Mouse (Mus musculus) gastrocnemius, adult 8-10 months (tissue): ENCODE data around the gene Ints1. TPM values are rescaled to one million over a fixed set of nuclear protein-coding genes. Genes with fewer than 3 reads are reported as not detected.
A peak's percentile ranks its signal among the peaks of the same experiment; 100 is the strongest.

Source experiments
- DNase-seq, 2 experiments: peaks; one replicate each; pipeline ENCODE4 v3.0.0; 2022; ENCODE audit warnings: low spot score in 2 of 2
- total RNA-seq, 4 experiments: library from RNA; stranded (reverse); gene quantifications; 2 replicates each; pipeline ENCODE4 v1.2.4; 2022

Ints1 gene
- total RNA-seq, 4 experiments from 2014 or later: 29.3 to 37.0 (median 32.3) TPM

DNA sequence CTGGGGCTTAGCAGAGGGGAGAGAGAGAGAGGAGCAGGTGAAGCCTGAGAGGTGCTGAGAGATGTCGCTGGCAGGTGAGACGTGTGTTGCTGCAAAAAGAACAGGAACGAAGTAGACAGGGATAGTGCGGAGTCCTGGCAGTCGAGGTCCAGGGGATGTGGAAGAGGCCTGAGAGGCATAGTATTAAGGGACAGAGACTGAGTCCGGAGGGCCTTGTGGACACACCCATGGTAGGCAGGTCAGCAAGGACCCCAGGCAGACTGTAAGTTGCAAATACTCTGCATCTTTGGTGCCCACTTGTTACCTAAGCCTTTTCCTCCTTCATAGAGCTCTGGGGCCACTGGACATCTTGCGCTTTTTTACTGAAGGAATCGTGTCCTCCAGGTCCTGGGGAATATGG is 25.8 kb upstream of the Ints1 start:
- no peak for DNase-seq

DNA sequence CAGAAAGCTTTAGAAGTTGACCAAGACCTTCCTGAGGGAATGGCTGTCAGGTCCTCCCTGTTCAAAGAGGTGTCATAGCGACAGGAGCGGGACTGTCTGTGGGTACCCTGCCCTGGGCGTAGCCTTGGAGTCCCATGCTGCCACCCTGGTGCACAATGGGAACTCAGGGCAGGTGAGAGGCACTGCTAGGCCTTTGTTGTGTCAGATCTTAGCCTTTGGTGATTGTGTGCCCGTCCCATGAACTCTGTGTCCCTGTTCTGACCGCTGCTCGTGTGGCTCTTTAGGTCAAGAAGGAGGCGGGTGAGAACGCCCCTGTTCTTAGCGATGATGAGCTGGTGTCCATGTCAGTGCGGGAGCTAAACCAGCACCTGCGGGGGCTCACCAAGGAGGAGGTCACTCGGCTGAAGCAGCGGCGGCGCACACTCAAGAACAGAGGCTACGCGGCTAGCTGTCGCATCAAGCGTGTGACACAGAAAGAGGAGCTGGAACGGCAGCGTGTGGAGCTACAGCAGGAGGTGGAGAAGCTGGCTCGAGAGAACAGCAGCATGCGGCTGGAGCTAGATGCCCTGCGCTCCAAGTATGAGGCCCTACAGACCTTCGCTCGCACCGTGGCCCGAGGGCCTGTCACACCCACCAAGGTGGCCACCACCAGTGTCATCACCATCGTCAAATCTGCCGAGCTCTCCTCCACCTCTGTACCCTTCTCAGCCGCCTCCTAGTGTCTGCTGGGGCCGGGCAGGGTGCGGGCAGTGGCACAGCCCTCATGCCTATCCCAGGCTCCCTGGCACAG is 24.5 kb upstream of the Ints1 start:
- no peak for DNase-seq

DNA sequence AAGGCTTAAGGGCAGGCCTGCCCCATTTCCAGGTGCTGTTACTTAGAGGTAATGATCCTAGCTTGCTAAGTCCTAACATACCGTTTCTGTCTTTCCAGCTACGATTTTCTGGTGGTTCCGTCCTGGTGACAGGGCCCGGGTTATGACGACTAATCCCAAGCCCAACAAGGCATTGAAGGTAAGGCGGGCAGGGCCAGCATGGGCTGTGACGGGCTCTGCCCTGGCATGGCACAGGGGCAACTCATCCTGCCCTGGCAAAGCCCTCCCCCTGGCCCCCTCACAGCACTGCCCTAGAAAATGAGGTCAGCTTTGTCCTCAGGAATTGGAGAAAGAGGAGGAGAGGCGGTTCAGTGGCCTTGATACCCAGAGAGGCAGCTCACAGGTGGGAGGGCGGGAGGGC is 23.6 kb upstream of the Ints1 start:
- DNase-seq: no peak

DNA sequence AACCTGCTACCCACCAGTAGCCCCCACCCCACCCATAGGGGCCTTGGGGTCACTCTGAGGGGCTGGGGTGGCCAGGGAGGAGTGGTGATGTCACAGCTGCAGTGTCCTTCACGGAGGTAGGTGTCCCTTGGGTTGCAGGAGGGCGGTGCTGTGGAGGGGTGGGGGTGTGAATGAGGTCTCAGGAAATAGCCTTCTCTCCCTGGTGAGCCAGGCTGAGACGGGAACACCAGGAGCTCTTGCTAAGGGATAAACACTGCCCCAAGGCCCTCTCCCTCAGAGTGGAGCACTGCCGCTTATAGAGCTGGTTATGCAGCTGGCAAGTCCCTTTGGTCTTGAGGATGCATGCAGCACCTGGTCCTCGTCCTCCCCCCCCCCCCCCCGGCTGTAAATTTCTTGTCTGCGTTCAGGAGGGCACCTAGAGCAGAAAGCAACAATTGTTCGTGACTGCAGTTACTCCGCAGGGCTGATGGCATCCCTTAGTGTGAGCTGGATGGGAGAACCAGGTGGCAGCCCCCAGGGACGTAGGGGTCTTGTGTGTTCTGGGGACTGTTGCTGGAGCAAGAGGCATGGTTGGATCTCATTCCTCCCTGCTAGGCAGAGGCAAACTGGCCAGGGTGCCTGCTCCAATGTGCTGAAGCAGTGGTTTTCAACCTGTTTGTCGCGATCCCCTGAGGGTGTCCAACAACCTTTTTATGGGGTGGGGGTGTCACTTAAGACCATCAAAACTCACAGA is 22.9 kb upstream of the Ints1 start:
- DNase-seq: peak in 1 of 2 experiments; percentile 55

DNA sequence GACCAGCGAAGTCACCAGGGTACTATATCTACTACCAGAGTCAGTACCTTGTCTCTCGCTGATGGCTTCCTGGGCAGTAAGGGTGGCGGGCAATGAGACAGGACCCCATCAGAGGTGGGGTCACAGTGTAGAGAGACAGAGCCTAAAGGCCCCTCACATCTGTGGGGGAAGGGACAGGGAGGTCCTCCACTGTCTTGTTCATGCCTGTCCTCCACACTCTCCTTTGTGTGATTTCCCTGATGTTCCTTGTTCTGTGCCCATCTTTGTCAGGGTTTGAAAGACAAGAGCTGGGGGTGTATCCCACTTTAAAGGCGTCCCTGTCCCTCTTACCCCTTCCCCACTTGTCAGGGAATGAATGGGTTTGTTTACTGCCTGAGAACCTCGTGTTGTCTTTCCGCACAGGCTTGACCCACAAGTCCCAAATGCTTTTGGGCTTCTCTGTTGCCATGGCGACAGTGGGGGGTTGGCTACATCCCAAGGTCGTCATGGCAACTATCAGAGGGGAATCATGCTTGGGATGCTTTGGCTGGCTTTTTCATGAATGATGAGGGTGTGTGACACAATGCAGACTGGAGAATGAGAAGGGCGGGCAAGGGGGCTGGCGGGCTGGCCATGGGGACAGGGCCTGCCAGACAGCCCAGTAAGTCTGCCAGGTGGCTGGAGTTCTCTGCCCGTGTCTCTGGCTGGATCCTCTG is 22.1 kb upstream of the Ints1 start:
- DNase-seq: peak; percentile 78 to 83

DNA sequence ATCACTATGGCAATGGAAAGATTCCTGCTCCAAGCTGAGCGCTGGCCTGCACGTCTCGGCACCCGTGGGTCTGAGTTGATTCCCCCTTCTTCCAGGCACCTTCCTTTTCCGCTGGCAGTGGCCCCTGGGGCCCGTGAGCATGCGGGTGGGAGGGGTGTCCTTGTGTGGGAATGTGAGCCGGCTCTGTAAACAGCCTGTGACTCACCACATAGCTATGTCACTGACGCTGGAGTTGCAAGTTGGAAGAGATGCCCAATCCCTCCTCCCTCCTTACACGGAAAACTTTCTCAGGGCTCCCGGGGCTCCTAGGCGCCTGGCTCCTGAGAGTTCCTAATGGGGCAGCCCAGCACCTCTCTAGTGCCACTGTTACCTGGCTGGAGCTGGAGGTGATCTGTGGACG is 21.4 kb upstream of the Ints1 start:
- DNase-seq: peak; percentile 92 to 94

DNA sequence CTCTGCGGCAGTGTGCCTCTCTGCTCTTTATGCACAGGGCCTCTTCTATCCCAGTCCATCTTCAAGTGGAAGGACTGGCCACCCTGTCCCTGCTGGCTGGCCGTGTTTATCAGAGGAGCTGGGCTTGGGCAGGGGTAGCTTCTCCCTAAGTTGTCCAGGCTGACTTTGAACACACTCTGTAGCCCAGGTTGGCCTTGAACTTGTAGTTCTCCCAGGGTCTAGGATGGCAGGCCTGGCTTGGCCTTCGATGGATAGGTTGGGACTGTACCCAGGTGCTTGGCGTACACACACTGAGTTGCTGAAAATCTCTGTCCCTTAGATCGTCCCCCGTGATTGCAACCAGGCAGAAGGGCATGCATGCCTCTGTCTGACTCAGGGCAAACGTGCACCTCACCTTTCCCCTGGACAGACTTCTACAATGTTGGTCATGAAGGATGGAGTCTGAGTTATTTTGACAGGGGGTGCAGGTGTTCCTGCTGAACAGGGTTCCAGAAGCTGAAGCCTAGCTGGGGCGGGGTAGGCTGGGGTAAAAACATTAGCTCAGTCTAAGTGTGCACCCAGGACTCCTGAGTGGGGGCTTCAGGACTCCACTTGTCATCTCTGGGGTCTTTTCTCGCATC is 20.6 kb upstream of the Ints1 start:
- no peak for DNase-seq

DNA sequence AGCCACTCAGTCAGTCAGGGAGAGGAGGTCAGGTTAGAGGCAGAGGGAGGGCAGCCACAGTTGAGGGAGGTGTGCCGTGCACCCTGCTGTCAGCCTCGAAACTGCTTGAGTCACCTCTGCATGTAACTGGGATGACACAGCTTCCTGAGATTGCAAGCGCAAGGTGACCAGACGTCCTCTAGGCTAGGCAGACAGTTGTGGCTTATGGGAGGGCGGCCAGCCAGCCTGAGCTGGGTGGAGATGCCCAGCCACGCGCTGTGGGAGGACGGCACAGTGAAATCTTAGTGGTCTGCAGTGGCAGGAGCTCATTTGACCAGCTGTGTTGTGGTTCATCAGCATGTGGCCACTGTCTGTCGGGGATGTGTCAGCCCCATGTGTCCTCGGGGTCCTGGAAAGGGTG is 19.5 kb upstream of the Ints1 start:
- DNase-seq: peak; percentile 46 to 71

DNA sequence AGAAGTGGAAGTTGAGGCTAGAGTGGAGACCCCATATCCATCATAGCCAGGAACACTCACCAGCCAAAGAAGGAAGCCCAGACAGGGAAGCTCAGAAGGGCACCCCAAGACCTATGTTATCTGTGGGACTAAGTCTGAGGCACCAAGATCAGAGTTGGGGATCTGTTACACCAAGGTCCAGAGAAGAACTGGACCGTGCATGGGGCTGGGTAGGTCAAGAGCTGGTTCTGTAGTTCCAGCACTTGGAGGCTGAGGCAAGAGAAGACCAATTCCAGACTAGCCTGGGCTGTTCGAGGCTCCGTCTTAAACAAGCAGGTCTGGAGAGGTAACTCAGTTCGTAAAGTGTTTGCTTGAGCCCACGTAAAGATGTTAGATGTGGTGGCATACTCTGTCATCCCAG is 18.7 kb upstream of the Ints1 start:
- no peak for DNase-seq

DNA sequence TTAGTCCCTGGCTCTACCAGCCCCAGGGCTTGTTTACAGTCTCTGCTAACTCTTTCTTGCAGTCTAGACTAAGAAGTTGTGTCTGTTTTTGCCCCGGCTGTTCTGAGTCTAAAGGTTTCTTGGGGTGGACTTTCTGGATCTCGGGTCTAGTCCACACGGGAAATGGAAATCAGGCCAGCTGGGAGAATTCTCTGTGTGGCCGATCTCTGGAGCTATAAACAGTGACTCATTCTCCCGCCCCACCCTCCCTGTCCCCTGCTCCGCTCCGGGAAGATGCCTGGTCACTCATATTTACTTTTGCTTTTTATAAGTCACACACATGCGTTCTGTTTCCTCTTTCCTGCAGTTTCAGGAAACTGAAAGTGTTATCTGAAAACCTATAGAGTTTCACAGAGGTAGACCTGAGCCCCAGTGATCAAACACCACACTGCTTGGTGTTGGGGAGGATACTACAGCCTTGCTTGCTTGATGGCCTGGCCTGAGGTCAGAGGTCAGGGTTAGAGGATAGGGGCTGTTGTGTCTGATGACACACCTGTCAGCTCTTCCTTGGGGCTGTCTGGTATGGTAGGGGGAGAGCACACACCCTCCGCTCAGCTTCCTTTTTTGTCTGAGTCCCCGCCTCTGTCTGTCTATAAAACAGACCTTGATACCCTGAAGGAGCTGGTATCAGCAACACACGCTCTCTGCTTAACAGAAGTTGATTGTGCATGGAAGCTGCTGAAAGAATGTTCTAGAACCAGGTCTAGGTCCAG is 18.0 kb upstream of the Ints1 start:
- peak in 1 of 2 experiments; percentile 21 for DNase-seq

DNA sequence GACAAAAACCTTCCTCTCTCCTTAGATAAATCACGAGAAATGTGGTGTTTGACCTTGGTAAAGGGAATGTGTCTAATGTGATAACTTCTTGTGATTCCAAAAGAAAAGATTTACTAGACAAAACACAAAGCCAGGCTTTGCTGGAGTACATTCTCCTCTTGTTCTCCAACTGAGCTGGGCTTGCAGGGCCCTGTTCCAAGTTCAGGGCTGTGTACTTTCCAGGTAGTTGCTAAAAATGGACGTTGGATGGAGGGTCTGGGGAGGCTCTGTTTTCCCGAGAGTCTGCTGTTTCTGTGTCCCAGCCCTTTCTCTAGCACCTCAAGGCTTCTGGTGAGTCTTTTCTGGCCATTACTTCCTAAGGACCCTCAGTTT is 17.5 kb upstream of the Ints1 start:
- no peak for DNase-seq

DNA sequence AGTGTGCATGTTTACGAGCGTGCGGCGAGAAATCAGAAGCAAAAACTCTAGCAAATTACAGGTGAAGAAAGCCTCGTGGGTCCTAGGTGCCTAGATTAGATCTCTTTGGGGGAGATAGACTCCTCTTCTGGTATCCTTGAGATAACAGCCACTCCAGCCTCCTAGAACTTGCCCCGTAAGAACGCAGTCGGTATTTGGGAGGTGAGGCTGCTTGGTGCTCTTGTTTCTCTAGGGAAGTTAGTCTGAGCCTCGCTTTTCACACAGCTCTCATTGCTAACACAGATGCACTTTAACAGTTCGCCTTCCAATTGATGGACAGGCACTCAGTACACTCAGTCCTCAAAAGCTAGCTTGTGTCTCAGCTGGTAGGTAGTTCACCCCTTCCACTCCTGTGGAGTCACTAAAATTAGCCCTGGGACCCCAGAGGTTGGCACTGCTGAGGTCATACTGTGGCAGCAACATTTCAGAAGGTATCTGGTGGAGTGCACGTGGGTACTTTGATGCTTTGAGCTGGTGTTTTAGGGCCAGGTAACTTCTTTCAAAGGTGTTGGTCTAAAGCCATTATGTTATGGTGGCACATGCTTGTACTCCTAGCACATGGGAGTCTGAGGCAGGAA is 16.8 kb upstream of the Ints1 start:
- DNase-seq: no peak

DNA sequence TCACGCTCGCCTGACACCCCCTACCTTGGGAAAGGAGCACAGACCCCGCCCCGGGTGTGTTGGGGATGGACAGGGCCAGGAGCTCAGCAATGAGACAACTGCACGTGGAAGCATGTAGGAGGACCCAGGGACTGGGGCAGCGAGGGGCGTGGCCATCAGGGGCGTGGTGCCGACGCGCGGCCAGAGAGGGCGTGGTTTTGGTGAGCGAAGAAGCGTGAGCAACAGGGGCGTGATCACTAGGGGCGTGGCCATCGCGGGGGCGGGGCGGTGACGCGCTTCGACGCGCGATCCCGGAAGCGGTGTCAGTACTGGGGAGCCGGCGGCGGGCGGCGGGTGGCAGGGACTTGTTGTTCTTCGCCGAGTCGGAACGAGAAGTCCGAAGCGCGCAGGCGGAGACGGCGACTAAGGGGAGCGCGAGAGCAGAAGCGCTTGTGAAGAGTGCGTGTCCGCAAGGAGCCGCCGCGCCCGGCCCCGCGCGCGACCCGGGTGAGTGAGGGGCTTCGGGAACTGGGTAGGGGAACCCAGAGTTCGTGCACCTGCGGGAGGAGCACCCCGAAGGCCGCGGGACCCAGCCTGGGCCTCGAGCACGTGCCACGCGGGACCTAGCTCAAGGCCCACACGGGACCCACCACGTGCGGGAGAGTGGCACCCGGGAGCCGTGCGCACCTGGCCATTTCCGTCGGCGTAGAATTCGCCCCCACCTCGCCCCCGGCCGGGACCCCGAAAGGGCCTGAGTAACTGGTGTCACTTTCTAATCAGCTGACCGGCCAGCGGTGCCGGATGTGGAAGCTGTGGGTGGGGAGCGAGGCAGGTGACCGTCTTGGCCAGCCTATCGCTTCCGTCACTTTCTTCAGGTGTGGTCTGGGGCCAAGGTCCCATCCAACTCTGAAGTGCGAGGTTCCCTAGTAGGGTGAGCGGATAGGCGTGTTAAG is 16.0 kb upstream of the Ints1 start, which contains the start of gene Mafk:
Gene Mafk, plus strand, starts transcription at position 287 of the 932 bp plus-strand sequence.
- peak; percentile 98 for DNase-seq

DNA sequence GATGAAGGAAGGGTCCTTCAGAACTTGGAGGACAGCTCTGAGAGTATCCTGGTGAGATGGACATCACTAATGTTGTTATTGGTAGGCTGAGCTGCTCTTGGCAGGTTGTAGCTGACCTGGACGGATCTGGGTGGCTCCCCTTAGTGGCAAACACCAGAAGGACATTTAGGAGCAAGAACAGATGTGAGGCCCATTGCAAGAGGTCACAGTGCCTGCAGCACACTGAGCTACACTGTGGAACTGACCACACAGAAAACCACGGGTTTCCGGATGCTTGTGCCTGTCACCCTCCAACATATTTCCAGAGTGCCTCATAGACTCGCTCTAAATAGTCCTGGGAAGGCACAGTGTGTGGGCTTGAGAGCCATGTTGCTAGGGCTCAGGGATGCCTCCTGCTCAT is 14.0 kb upstream of the Ints1 start:
- DNase-seq: no peak

DNA sequence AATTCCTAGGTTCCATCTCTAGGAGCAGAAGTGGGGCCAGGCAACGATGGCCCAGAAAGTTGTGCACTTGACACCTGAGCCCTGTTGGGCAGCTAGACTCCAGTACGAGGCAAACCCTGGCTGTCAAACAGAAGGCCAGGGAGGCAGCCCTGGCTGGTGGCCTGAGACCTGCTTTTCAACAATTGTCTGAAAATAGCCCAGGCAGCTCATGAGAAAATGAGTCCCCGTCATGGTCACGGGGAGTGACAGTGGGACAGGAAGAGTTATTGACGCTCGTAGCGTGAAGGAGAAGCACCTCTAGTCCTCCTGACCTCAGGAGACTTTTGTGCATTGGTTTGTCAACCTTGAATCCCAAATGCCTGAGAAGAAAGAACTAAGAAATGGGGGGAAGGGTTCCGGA is 5.9 kb upstream of the Ints1 start:
- peak in 1 of 2 experiments; percentile 42 for DNase-seq

DNA sequence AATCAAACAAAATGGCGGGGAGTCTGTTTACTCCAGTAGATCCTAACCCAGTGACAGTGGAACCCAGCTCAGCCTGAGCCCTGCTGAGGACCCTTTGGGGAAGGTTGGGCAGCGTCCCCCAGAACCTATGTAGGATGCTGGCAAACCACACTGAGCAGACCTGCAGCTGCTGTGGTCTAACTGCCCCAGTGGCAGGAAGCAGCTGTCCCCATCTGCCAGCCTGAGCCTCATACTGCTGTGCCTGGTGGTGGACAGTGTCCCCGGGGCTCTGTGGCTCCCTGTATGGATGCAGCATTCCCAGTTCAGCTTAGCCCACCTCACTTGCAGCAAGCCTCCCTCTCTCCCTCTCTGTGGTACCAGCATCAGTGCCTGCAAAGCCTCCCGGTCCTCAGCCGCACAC is 1.5 kb upstream of the Ints1 start:
- no peak for DNase-seq

DNA sequence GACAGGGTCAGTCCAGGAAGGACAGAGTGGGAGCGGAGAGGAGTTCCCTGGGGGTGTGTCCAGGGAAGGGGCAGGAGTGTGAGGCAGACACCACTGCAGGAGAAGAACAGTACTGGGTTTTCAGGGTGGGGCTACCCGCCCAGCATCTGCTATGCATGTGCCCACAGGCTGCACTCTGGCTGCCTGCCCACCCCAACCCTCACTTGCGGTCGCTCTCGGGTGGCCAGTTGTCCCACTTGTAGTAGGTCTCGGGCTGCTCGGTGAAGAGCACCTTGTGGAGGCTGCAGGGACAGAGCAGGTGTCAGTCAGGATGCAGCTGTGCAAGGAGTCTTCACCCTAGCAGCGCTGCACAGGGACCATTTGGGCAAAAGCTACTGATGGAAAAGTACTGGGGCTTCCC is 7.3 kb downstream of the Ints1 start:
- no peak for DNase-seq

DNA sequence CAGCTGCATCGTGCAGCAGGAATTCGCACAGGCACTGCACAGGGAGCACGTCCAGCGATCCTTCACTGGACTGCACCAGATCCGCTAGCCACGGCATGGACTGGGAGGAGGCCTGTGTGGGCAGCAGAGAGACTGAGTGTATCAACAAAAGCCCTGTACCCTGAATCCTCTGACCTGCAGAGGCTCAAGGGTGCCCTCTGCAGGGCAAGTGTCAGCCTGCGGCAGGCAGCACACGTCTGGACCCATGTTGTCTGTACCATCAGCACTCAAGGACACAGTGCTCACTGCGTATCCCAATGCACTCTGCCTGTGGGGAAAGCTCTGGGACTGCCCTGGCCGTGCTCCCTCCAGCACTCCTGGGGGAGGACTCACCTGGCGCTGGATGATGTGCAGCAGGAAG is 11.2 kb downstream of the Ints1 start:
- no peak for DNase-seq

DNA sequence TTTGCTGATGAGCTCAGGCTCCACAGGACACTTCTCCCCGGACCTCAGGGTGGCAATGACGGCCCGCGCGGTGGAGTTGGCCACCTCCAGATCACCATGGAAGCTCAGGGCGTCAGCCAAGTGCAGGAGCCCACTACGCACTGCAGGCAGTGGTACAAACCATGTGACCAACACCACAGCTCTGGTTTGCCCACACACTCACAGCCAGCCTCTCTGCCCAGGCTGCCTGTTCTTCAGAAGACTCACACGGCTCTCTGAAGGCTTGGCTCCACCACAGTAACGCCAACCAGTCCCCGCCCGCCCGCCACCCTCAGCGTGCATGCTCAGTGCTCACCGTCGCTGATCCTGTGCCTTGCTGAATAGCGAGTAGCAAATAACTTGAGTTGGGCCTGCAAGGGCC is 17.4 kb downstream of the Ints1 start:
- DNase-seq: no peak

DNA sequence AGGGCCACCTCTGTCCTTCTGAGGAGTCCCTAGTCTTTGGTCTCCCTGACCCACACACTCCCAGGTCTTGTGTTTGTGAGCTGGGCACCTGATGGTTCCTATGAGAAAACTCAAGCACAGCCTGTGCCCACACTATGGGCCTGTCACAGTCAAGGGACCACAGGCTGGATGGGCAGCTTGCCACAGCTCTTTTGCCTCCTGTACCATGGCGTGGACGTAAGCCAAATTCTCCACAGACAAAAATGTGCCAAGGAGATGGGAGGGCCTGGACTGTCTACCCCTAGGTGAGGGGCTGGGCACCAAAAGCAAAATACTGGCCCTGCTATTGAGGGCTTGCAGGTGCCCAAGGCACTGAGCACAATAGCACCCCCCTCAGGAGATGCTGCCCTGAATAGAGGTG is 18.9 kb downstream of the Ints1 start:
- DNase-seq: no peak
